Mouse (Mus musculus): ENCODE measurements around the gene Mid1. TPM values are rescaled to one million over a fixed set of nuclear protein-coding genes. Genes with fewer than 3 reads are reported as not detected.

Gene Mid1
- polyA plus RNA-seq, 1 experiment from 2014 or later: 20.2 TPM

- no peak for ATAC-seq (ENCODE audit: low FRiP score, low TSS enrichment)
- H3K36me3 ChIP-seq (ENCODE audit: control insufficient read depth, insufficient read depth, low read length): no peaks in the 10 kb centered on the region
- no peaks in the 10 kb centered on the region for H3K27me3 ChIP-seq (ENCODE audit: control insufficient read depth, insufficient read depth, low read length)
- H3K4me1 ChIP-seq (ENCODE audit: control insufficient read depth, insufficient read depth, low read length): no peaks in the 10 kb centered on the region
- WGBS: 64% methylated on average over 4 of the region's 4 CpGs
- H3K27ac ChIP-seq (ENCODE audit: low read depth, low read length): no peak overlapping the region
- no peak overlapping the region for H3K4me3 ChIP-seq (ENCODE audit: low read length)
- H3K4me2 ChIP-seq (replicated peaks; ENCODE audit: low read depth, low read length): no peak overlapping the region
- H3K9me3 ChIP-seq (ENCODE audit: control insufficient read depth, low read length): no peaks in the 10 kb centered on the region
- no peak overlapping the region for H3K9ac ChIP-seq (ENCODE audit: low read depth, low read length)
Measured at GRCm38 (mm10) chrX:169830052-169830451, 145.1 kb downstream of the Mid1 start.

- H3K36me3 ChIP-seq (ENCODE audit: control insufficient read depth, insufficient read depth, low read length): no peaks in the 10 kb centered on the region
- H3K4me3 ChIP-seq (ENCODE audit: low read length): no peak overlapping the region
- H3K4me1 ChIP-seq (ENCODE audit: control insufficient read depth, insufficient read depth, low read length): no peaks in the 10 kb centered on the region
- H3K27ac ChIP-seq (ENCODE audit: low read depth, low read length): no peak overlapping the region
- no peaks in the 10 kb centered on the region for H3K9me3 ChIP-seq (ENCODE audit: control insufficient read depth, low read length)
- H3K27me3 ChIP-seq (ENCODE audit: control insufficient read depth, insufficient read depth, low read length): no peaks in the 10 kb centered on the region; the same call in 1 of the 2 replicates
- H3K4me2 ChIP-seq (replicated peaks; ENCODE audit: low read depth, low read length): no peak overlapping the region
- no peak overlapping the region for H3K9ac ChIP-seq (ENCODE audit: low read depth, low read length)
- 60% methylated on average over 5 of the region's 5 CpGs for WGBS
- no peak for ATAC-seq (ENCODE audit: low FRiP score, low TSS enrichment)
Measured at GRCm38 (mm10) chrX:169837947-169838649, 153.1 kb downstream of the Mid1 start.

- no peak overlapping the region for H3K4me3 ChIP-seq (ENCODE audit: low read length)
- no peaks in the 10 kb centered on the region for H3K9me3 ChIP-seq (ENCODE audit: control insufficient read depth, low read length)
- ATAC-seq (ENCODE audit: low FRiP score, low TSS enrichment): no peak
- no peak overlapping the region for H3K9ac ChIP-seq (ENCODE audit: low read depth, low read length)
- no peak overlapping the region for H3K4me2 ChIP-seq (replicated peaks; ENCODE audit: low read depth, low read length)
- 90% methylated on average over 2 of the region's 2 CpGs for WGBS
- H3K36me3 ChIP-seq (ENCODE audit: control insufficient read depth, insufficient read depth, low read length): no peaks in the 10 kb centered on the region
- no peaks in the 10 kb centered on the region for H3K4me1 ChIP-seq (ENCODE audit: control insufficient read depth, insufficient read depth, low read length)
- H3K27me3 ChIP-seq (ENCODE audit: control insufficient read depth, insufficient read depth, low read length): no peaks in the 10 kb centered on the region; the same call in 1 of the 2 replicates
- H3K27ac ChIP-seq (ENCODE audit: low read depth, low read length): no peak overlapping the region
Measured at GRCm38 (mm10) chrX:169838650-169838971, 153.6 kb downstream of the Mid1 start.

GRCm38 (mm10) chrX:169843267-169843666 is 158.3 kb downstream of the Mid1 start:
- Histone ChIP-seq H3K4me1 (ENCODE audit: control insufficient read depth, insufficient read depth, low read length) (no peaks in the 10 kb centered on the region), H3K9ac (ENCODE audit: low read depth, low read length) (no peak overlapping the region), H3K27me3 (ENCODE audit: control insufficient read depth, insufficient read depth, low read length) (peaks cover 7% of the 10 kb centered on the region; the same call in 1 of the 2 replicates), H3K9me3 (ENCODE audit: control insufficient read depth, low read length) (no peaks in the 10 kb centered on the region), H3K4me2 (replicated peaks; ENCODE audit: low read depth, low read length) (no peak overlapping the region), H3K27ac (ENCODE audit: low read depth, low read length) (no peak overlapping the region), H3K4me3 (ENCODE audit: low read length) (no peak overlapping the region), H3K36me3 (ENCODE audit: control insufficient read depth, insufficient read depth, low read length) (no peaks in the 10 kb centered on the region)
- WGBS: 74% methylated on average over 1 of the region's 1 CpGs
- no peak for ATAC-seq (ENCODE audit: low FRiP score, low TSS enrichment)

GRCm38 (mm10) chrX:169844150-169844772 is 159.3 kb downstream of the Mid1 start:
- no peak overlapping the region for H3K27ac ChIP-seq (ENCODE audit: low read depth, low read length)
- H3K36me3 ChIP-seq (ENCODE audit: control insufficient read depth, insufficient read depth, low read length): no peaks in the 10 kb centered on the region
- ATAC-seq (ENCODE audit: low FRiP score, low TSS enrichment): no peak
- no peaks in the 10 kb centered on the region for H3K9me3 ChIP-seq (ENCODE audit: control insufficient read depth, low read length)
- no peak overlapping the region for H3K4me3 ChIP-seq (ENCODE audit: low read length)
- 44% methylated on average over 5 of the region's 5 CpGs for WGBS
- H3K4me1 ChIP-seq (ENCODE audit: control insufficient read depth, insufficient read depth, low read length): no peaks in the 10 kb centered on the region
- no peak overlapping the region for H3K9ac ChIP-seq (ENCODE audit: low read depth, low read length)
- H3K4me2 ChIP-seq (replicated peaks; ENCODE audit: low read depth, low read length): no peak overlapping the region
- peaks cover 7% of the 10 kb centered on the region; the same call in 1 of the 2 replicates for H3K27me3 ChIP-seq (ENCODE audit: control insufficient read depth, insufficient read depth, low read length)

GRCm38 (mm10) chrX:169846187-169846586 is 161.2 kb downstream of the Mid1 start:
- Histone ChIP-seq H3K36me3 (ENCODE audit: control insufficient read depth, insufficient read depth, low read length) (no peaks in the 10 kb centered on the region), H3K4me2 (replicated peaks; ENCODE audit: low read depth, low read length) (no peak overlapping the region)
- ATAC-seq (ENCODE audit: low FRiP score, low TSS enrichment): no peak

GRCm38 (mm10) chrX:169861194-169861720 is 176.3 kb downstream of the Mid1 start:
- Histone ChIP-seq H3K27me3 (ENCODE audit: control insufficient read depth, insufficient read depth, low read length) (no peaks in the 10 kb centered on the region; the same call in 1 of the 2 replicates), H3K9me3 (ENCODE audit: control insufficient read depth, low read length) (no peaks in the 10 kb centered on the region), H3K27ac (ENCODE audit: low read depth, low read length) (no peak overlapping the region), H3K4me1 (ENCODE audit: control insufficient read depth, insufficient read depth, low read length) (no peaks in the 10 kb centered on the region), H3K4me2 (replicated peaks; ENCODE audit: low read depth, low read length) (no peak overlapping the region), H3K9ac (ENCODE audit: low read depth, low read length) (no peak overlapping the region), H3K36me3 (ENCODE audit: control insufficient read depth, insufficient read depth, low read length) (no peaks in the 10 kb centered on the region), H3K4me3 (ENCODE audit: low read length) (no peak overlapping the region)
- ATAC-seq (ENCODE audit: low FRiP score, low TSS enrichment): no peak
- WGBS: 47% methylated on average over 2 of the region's 2 CpGs

More at GRCm38 (mm10) chrX:169846187-169846586, 161.2 kb downstream of the Mid1 start:
- Histone ChIP-seq H3K27ac (ENCODE audit: low read depth, low read length) (no peak overlapping the region), H3K4me1 (ENCODE audit: control insufficient read depth, insufficient read depth, low read length) (no peaks in the 10 kb centered on the region), H3K9me3 (ENCODE audit: control insufficient read depth, low read length) (no peaks in the 10 kb centered on the region), H3K27me3 (ENCODE audit: control insufficient read depth, insufficient read depth, low read length) (peaks cover 7% of the 10 kb centered on the region; the same call in 1 of the 2 replicates), H3K9ac (ENCODE audit: low read depth, low read length) (no peak overlapping the region), H3K4me3 (ENCODE audit: low read length) (no peak overlapping the region)
- 55% methylated on average over 3 of the region's 3 CpGs for WGBS

- Histone ChIP-seq H3K36me3 (ENCODE audit: control insufficient read depth, insufficient read depth, low read length) (no peaks in the 10 kb centered on the region), H3K27me3 (ENCODE audit: control insufficient read depth, insufficient read depth, low read length) (no peaks in the 10 kb centered on the region; the same call in 1 of the 2 replicates), H3K4me1 (ENCODE audit: control insufficient read depth, insufficient read depth, low read length) (no peaks in the 10 kb centered on the region), H3K4me2 (replicated peaks; ENCODE audit: low read depth, low read length) (no peak overlapping the region), H3K27ac (ENCODE audit: low read depth, low read length) (no peak overlapping the region), H3K9me3 (ENCODE audit: control insufficient read depth, low read length) (no peaks in the 10 kb centered on the region), H3K9ac (ENCODE audit: low read depth, low read length) (no peak overlapping the region), H3K4me3 (ENCODE audit: low read length) (no peak overlapping the region)
- ATAC-seq (ENCODE audit: low FRiP score, low TSS enrichment): no peak
Measured at GRCm38 (mm10) chrX:169862440-169862839, 177.4 kb downstream of the Mid1 start.

- no peak for ATAC-seq (ENCODE audit: low FRiP score, low TSS enrichment)
- Histone ChIP-seq H3K4me1 (ENCODE audit: control insufficient read depth, insufficient read depth, low read length) (no peaks in the 10 kb centered on the region), H3K36me3 (ENCODE audit: control insufficient read depth, insufficient read depth, low read length) (no peaks in the 10 kb centered on the region), H3K9ac (ENCODE audit: low read depth, low read length) (no peak overlapping the region), H3K4me3 (ENCODE audit: low read length) (no peak overlapping the region), H3K9me3 (ENCODE audit: control insufficient read depth, low read length) (no peaks in the 10 kb centered on the region), H3K4me2 (replicated peaks; ENCODE audit: low read depth, low read length) (no peak overlapping the region), H3K27ac (ENCODE audit: low read depth, low read length) (no peak overlapping the region), H3K27me3 (ENCODE audit: control insufficient read depth, insufficient read depth, low read length) (no peaks in the 10 kb centered on the region; the same call in 1 of the 2 replicates)
- 43% methylated on average over 1 of the region's 1 CpGs for WGBS
Measured at GRCm38 (mm10) chrX:169862848-169863247, 177.8 kb downstream of the Mid1 start.
